Mouse (Mus musculus) embryonic facial prominence, embryonic 14.5 days (tissue): Measurements from ENCODE around the gene Rcbtb2. TPM values are rescaled to one million over a fixed set of nuclear protein-coding genes. Genes with fewer than 3 reads are reported as not detected.

ENCODE experiments used
- ATAC-seq: fragments of 200-750 bp; cut with Nextera tagmentation; 2 replicates; pipeline ENCODE4 v1.8.0; 2017; ENCODE audit warnings: low read depth, moderate number of reproducible peaks, moderate TSS enrichment
- DNase-seq: peaks from one replicate; pipeline ENCODE4 v3.0.0-alpha.2; 2015; ENCODE audit warnings: low spot score
- H3K27ac ChIP-seq: fragments of 300-500 bp; sonication (generic); replicated peaks from 2 replicates; pipeline ENCODE4 v1.5.1; 2014; ENCODE audit warnings: low read depth, mild to moderate bottlenecking, low read length, moderate library complexity
- H3K27me3 ChIP-seq: fragments of 300-500 bp; sonication (generic); replicated peaks from 2 replicates; pipeline ENCODE4 v1.6.1; 2014; ENCODE audit warnings: low read length; ENCODE audit not compliant: control insufficient read depth, insufficient read depth
- H3K36me3 ChIP-seq: fragments of 300-500 bp; sonication (generic); 2 replicates; pipeline ENCODE4 v1.6.1; 2014; ENCODE audit warnings: low read length, mixed read lengths; ENCODE audit not compliant: control insufficient read depth, insufficient read depth
- H3K4me1 ChIP-seq: fragments of 300-500 bp; sonication (generic); 2 replicates; pipeline ENCODE4 v1.6.1; 2014; ENCODE audit warnings: antibody characterized with exemption, low read length; ENCODE audit not compliant: control insufficient read depth, insufficient read depth
- H3K4me2 ChIP-seq: fragments of 300-500 bp; sonication (generic); 2 replicates; pipeline ENCODE4 v1.6.1; 2014; ENCODE audit warnings: low read depth, mild to moderate bottlenecking, low read length, moderate library complexity, mixed read lengths
- H3K4me3 ChIP-seq: fragments of 300-500 bp; sonication (generic); 2 replicates; pipeline ENCODE4 v1.5.1; 2014; ENCODE audit warnings: low read depth, mild to moderate bottlenecking, low read length
- H3K9ac ChIP-seq: fragments of 300-500 bp; sonication (generic); 2 replicates; pipeline ENCODE4 v1.6.1; 2014; ENCODE audit warnings: low read depth, mild to moderate bottlenecking, low read length, moderate library complexity, mixed read lengths
- H3K9me3 ChIP-seq: fragments of 300-500 bp; sonication (generic); 2 replicates; pipeline ENCODE4 v1.6.1; 2016; ENCODE audit warnings: low read length; ENCODE audit not compliant: control insufficient read depth
- WGBS: fragments of 180-500 bp; shearing (Covaris S2); extraction: QIAGEN DNeasy Blood & Tissue Kit; methylation state at CpG from one replicate; pipeline ENCODE4 v1.1.7; 2014; 5-methylcytosine and 5-hydroxymethylcytosine counted together
- polyA plus RNA-seq: library from polyadenylated mRNA; unstranded; fragments of >200 nt; fragmentation: Nextera tagmentation; extraction: Ambion mirVana; gene quantifications from 2 replicates; pipeline ENCODE4 v1.2.1, GENCODE M21; 2014

Gene Rcbtb2
- polyA plus RNA-seq, 1 experiment from 2014 or later, result 86.4 TPM

DNA sequence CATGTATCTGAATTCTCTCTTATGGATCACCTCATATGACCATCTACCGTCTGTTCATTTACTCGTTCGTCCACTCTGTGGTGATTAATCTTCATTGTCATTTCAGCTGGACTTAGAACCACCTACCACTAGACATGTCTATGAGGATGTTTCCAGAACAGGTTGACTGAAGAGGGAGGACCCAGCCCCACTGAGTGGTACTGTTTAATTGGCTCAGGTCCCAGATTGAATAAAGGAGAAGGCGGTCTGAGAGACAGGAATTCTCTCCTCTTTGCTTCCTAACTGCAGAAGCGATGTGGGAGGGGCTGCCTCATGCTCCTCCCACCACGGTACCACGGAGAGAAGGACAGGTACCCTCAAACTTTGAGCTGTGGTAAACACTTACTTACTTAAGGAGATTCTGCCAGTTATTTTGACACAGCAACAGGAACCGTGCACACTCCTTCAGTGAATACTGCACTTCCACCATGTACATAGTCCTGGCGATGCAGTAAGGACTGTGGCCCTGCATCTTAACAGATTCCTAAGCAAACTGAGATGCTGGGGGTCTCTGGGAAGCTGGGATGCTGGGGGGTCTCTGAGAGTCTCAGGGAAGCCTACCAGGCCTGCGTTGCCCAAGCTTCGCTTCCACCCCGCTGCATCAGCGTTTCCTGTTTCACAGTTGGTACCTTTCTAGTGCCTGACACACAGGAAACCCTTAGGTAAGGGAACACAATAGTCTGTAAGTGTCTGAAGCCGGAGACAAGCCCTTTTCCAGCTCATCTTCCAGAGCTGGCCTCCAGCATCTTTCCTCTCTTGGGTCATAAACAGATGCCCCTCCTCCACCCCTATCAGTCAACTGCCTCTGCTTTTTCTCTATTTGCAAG is 4.1 kb upstream of the Rcbtb2 start:
- H3K9ac ChIP-seq, result no peak overlapping the region
- no peaks in the 10 kb centered on the region for H3K36me3 ChIP-seq
- WGBS, result 73% methylated on average over 14 of the region's 14 CpGs
- H3K4me1 ChIP-seq, result peaks cover 8% of the 10 kb centered on the region; the same call in 1 of the 2 replicates
- no peaks in the 10 kb centered on the region for H3K27me3 ChIP-seq
- H3K4me2 ChIP-seq, result no peak overlapping the region
- no peaks in the 10 kb centered on the region for H3K9me3 ChIP-seq
- H3K27ac ChIP-seq, result no peak overlapping the region
- no peak for DNase-seq
- ATAC-seq, result no peak
- no peak overlapping the region for H3K4me3 ChIP-seq

DNA sequence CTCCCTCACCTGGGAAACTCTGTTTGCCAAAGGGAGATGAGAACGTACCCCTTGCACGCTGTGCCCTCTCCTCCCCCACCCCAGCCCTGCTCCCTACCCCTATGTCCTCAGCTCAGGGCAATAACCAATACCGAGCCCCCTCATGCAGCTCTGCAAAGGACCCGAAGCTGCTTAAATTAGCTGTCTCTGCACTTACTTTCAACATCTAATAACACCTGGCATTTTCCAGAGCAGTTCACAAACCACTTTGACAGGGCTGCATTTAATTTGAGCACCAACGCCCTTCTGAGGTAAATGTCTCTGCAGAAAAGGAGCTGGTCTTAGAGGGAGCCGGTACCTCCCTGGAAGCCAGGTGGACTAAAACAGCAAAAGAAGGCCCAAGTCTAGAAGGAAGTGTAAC is 3.4 kb upstream of the Rcbtb2 start:
- no peak overlapping the region for H3K9ac ChIP-seq

DNA sequence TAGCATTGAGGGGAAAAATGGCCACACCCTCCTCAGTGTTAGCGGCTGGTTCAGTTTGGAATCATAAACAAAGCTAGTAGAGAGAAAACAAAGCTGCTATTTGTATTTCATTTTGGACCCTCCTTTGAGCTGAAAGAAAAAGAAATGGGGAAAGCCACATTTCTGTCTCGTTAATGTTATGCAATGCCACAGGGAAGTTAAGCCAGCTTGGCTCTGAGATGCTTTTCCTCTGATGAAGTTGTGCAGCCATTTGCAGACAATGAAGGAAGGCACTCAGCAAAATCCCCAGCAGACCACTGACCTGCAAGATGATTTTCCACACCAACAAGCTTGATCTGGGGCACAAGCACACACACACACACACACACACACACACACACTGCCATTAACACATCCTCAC is 2.9 kb upstream of the Rcbtb2 start:
- 32% methylated on average over 2 of the region's 2 CpGs for WGBS
- Histone ChIP-seq H3K4me3 (no peak overlapping the region), H3K27ac (0 out of 2 replicates have a peak overlapping the region, but pooled peaks have one; percentile 13), H3K4me2 (no peak overlapping the region), H3K27me3 (no peaks in the 10 kb centered on the region), H3K9ac (no peak overlapping the region), H3K4me1 (peaks cover 8% of the 10 kb centered on the region; the same call in 1 of the 2 replicates), H3K9me3 (no peaks in the 10 kb centered on the region), H3K36me3 (no peaks in the 10 kb centered on the region)
- no peak for ATAC-seq
- no peak for DNase-seq

More for the DNA sequence above, 3.4 kb upstream of the Rcbtb2 start:
- no peaks in the 10 kb centered on the region for H3K36me3 ChIP-seq
- 0 out of 2 replicates have a peak overlapping the region, but pooled peaks have one; percentile 13 for H3K27ac ChIP-seq
- no peak overlapping the region for H3K4me2 ChIP-seq
- H3K27me3 ChIP-seq, result no peaks in the 10 kb centered on the region
- 22% methylated on average over 6 of the region's 6 CpGs for WGBS
- peaks cover 8% of the 10 kb centered on the region; the same call in 1 of the 2 replicates for H3K4me1 ChIP-seq
- ATAC-seq, result no peak
- DNase-seq, result no peak
- no peak overlapping the region for H3K4me3 ChIP-seq
- no peaks in the 10 kb centered on the region for H3K9me3 ChIP-seq

DNA sequence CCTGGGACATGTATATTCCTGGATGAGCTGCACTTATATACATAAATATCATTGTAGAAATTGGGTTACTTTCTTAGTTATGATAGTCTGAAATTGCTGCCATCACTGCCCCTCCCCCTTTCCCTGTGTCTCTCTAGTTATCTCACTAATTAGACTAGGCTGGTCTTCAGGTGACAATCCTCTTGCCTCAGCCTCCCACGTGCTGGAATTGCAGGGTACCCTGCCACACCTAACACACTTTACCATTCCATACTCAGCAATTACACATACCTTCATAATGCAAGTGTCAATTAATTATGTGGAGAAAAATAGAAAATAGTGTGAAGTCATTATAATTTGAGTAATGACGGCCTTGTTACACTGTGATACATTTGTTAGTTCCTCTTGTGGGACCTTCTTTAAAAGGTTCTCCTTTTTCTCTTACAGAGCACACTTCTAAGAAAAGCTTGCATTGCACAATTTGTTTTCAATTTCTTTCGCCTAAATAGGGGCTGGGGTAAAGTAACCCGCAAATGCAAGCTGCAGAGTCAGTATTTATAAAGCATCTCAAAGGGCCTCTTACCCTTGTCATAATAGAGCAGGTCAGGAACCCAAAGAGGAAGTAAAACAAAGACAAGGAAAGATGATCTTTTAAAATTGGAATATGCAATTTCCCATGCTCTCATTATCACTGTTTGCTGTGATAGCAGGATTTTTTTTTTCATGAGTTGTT is 470 bp upstream of the Rcbtb2 start:
- Histone ChIP-seq H3K4me1 (peaks cover 6% of the 10 kb centered on the region; the same call in 1 of the 2 replicates), H3K9ac (no peak overlapping the region), H3K36me3 (no peaks in the 10 kb centered on the region), H3K27ac (0 out of 2 replicates have a peak overlapping the region, but pooled peaks have one; percentile 15), H3K4me3 (no peak overlapping the region), H3K27me3 (no peaks in the 10 kb centered on the region), H3K4me2 (no peak overlapping the region), H3K9me3 (no peaks in the 10 kb centered on the region)
- ATAC-seq, result no peak
- 44% methylated on average over 4 of the region's 4 CpGs for WGBS
- no peak for DNase-seq

DNA sequence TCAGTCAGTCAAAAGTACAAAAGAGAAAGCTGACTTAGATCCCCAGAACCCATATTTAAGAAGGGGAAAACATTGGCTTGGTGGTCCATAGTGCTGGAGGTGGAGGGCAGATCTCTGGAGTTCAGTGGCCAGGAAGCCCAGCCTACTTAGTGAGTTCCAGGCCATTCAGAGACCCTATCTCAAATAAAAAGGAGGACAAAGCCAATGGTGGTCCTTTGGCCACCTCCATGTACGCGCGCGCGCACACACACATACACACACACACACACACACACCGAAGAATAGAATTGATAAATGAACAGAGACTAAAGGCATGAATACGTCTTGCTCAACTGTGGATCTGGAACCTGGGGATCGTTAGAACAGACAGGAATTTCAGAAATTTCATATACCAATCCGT is 544 bp downstream of the Rcbtb2 start:
- Histone ChIP-seq H3K4me1 (peaks cover 5% of the 10 kb centered on the region; the same call in 1 of the 2 replicates), H3K9me3 (no peaks in the 10 kb centered on the region), H3K4me2 (no peak overlapping the region), H3K36me3 (no peaks in the 10 kb centered on the region), H3K27me3 (no peaks in the 10 kb centered on the region), H3K9ac (no peak overlapping the region), H3K4me3 (no peak overlapping the region), H3K27ac (no peak overlapping the region)
- DNase-seq (no peak), ATAC-seq (no peak)
- WGBS, result 93% methylated on average over 9 of the region's 9 CpGs

DNA sequence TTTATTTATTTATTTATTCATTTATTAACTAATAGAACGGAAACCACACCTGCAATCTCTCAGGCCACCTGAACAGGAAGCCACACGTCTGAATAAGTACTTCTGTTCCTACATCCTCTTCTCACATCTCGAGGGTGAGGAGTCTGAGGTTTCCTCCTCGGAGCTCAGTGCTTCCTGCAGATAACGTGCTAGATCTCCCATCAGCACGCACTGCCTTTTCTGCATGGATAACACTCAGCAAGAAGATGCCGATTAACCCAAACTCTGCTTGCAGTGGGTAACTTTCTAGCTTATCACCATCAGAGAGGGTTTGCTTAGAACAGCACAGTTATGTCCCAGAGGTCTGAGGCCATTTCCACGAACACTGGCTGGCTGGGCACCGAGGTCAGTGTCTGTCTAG is 949 bp downstream of the Rcbtb2 start:
- Histone ChIP-seq H3K4me3 (no peak overlapping the region), H3K4me1 (peaks cover 5% of the 10 kb centered on the region; the same call in 1 of the 2 replicates), H3K36me3 (no peaks in the 10 kb centered on the region), H3K9ac (no peak overlapping the region), H3K4me2 (no peak overlapping the region), H3K27ac (no peak overlapping the region), H3K9me3 (no peaks in the 10 kb centered on the region), H3K27me3 (no peaks in the 10 kb centered on the region)
- ATAC-seq (no peak), DNase-seq (no peak)
- WGBS, result 64% methylated on average over 9 of the region's 9 CpGs

DNA sequence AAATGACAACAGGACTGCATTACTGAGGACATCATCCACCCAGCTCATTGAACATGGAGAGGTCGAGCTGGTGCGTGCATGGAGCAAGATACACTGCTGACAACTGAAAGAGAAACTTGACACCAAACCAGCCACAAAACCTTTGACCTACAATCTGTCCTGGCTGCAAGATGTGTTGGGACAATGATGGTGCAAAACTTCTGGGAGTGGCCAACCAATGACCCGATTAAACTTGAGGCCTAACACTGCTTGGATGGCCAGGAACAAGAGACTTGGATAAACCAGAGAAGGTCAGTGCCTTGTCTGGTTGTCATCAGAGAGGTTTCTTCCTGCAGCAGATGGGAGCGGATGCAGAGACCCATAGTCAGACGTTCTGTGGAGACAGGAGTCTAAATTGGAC is 7.7 kb downstream of the Rcbtb2 start:
- Histone ChIP-seq H3K27ac (no peak overlapping the region), H3K4me1 (no peaks in the 10 kb centered on the region), H3K9me3 (no peaks in the 10 kb centered on the region), H3K27me3 (no peaks in the 10 kb centered on the region), H3K4me2 (no peak overlapping the region), H3K9ac (no peak overlapping the region), H3K4me3 (no peak overlapping the region), H3K36me3 (no peaks in the 10 kb centered on the region)
- no peak for ATAC-seq
- no peak for DNase-seq
- WGBS, result 56% methylated on average over 5 of the region's 5 CpGs

DNA sequence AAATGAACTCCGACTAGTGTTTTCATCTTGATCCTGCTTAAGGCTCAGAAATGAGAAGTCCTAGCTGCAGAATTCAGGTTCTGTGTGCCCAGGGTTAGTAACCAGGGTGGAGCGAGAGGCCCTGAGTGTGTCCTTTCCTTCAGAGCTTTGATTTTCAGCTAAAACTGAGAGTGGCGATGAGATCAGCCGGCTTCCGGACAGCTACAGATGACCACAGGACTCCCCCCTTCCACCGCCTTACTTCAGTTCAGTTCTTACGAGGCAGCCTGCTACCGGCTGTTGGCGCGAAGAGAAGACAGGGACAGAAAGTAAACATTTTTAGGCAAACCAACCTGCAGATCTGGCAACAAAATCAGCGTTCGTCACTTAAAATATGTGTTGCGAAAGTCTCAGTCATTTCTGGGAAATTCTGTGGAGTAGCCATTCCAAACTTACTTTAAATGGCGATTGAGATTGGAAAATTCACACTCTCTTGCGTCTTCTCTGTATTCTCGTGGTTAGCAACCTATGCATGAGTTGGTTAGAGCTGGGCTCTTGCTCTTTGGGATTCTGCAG is 9.1 kb downstream of the Rcbtb2 start:
- Histone ChIP-seq H3K27me3 (no peaks in the 10 kb centered on the region), H3K9me3 (no peaks in the 10 kb centered on the region), H3K9ac (no peak overlapping the region), H3K36me3 (no peaks in the 10 kb centered on the region), H3K4me3 (no peak overlapping the region), H3K4me2 (no peak overlapping the region), H3K4me1 (no peaks in the 10 kb centered on the region), H3K27ac (no peak overlapping the region)
- no peak for DNase-seq
- WGBS, result 84% methylated on average over 16 of the region's 16 CpGs
- ATAC-seq, result no peak
